Mouse (Mus musculus) right cerebral cortex, adult 2 months (tissue): ENCODE data around the gene Zzz3.
A peak's percentile ranks its signal among the peaks of the same experiment; 100 is the strongest.

Experiments used
- DNase-seq, 2 experiments: peaks; one replicate each; pipeline ENCODE4 v3.0.0; 2021 to 2022; ENCODE audit warnings: low spot score in 2 of 2

Zzz3 gene

DNA sequence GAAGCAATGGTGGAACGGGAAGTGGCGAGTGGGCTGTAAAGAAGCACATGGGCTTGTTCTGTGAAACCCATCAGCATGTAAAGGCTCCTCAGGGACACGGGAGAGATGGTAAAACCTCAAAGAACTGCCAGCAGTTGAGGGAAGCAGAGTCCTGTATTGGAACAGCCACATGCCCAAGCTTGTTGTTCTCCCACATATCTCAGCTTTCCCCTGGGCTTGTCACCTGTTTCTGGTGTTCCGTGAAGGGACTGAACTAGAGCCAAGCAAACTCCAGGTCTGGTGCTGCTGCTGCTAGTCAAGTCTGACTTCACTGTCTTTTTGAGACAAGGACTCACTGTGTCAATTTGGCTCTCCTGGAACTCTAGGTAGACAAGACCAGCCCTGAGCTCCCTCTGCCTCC is 72.0 kb downstream of the Zzz3 start:
- DNase-seq, result no peak

- DNase-seq, result no peak
Measured at GRCm38 (mm10) chr3:152468032-152468431, 72.8 kb downstream of the Zzz3 start.

GRCm38 (mm10) chr3:152468569-152469041 is 73.3 kb downstream of the Zzz3 start:
- no peak for DNase-seq

- DNase-seq, result no peak
Measured at GRCm38 (mm10) chr3:152469423-152470200, 74.3 kb downstream of the Zzz3 start.

DNA sequence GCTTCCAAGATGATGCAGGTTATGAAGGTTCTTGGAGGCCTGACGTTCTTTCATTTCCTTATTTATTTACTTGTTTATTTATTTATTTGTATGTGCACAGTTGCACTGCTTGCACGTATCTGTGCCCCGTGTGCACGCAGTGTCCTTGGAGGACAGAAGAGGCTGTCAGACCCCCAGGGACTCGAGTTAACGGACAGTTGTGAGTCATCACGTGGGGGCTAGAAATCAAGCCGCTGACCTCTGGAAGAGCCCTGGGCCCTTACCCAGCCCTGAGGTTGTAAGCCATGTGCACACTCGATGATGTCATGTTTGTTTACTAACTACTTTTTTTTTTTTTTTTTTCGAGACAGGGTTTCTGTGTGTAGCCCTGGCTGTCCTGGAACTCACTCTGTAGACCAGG is 75.1 kb downstream of the Zzz3 start:
- no peak for DNase-seq

DNA sequence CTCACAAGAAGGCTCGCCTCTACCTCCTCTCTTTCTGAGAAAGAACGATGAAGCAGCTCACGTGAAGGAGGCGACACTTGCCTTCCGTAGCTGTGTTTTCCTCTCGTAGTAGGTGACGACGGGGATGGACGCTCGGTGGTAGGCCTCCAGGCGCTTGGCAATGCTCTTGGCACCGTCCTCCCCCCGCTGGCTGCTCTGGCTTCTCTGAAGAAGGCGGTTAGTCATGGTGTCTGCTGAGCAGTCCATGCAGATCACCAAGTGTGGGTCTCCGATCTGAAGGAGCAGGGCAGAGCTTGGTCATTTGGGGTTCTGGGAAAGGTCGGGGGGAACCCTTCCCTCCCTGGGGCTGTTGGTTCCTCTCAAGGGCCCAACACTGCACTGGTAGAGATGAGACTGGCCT is 77.4 kb downstream of the Zzz3 start:
- DNase-seq, result no peak

DNA sequence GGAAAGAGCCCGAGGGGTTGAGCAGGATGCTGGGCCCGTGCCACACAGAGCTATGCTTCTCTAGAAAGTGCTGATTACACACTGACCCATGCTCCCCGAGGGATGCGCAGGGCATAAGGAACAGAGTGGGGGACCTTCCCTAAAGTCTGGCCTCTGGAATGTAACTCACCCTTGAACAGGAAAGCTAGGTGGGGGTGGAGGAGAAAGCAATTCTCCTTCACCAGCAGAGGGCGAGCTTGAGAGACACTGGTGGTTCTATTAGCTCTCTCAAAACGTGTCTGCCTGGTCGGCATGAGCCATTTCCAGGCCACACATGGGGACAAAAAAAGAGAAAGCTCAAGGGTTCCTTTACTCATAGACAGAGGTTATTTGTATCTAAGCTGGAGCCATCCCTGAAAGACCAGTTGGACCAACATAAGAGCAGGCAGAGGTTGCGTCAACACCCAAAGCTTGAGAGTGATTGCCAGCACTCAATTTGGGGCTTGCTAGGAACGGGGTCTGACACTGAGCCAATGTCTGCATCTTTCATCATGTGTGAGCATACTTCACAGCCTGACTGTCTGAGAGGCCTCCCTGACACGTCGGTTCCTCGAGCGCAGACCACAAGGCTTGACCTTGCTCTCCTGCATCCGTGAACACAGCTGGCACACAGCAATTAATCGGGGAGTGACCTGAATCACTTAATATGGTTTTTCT is 79.5 kb downstream of the Zzz3 start:
- DNase-seq, result peak; percentile 60

- no peak for DNase-seq
Measured at GRCm38 (mm10) chr3:152475278-152475669, 80.0 kb downstream of the Zzz3 start.

GRCm38 (mm10) chr3:152475894-152476293 is 80.6 kb downstream of the Zzz3 start:
- no peak for DNase-seq

DNA sequence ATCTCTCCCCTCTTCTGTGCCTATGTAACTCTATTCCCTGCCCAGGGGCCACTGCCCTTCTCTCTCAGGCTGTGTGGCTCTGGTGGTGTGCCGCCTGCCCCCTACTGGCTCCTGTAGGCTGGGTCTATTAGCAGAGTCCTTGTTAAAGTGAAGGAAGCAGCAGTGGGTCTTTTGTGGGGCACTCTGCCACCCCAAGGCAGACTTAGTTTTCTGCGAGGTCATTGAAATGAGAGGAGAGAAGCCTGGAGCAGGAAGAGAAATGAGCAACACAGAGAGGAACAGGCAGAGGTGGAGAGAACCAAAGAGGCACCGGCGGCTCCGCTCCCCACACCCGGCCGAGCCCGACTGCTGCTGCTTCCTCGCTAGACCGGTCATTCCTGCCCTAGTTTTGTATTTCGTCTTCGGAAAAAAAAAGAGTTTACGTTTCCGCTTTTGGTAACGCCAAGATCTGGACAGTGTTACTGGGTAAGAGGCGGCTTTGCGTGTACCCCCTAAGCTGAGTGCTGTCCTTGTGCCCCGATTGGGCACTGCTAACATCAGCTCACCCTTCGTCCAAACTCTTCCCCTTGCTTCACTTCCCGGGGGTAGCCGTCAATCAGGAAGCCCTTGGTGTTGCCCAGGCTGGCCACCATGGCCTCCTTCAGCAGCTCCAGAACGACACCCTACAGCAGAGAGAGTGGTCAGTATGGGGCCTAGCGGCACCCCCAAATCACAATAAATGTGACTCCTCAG is 82.7 kb downstream of the Zzz3 start:
- peak in 1 of 2 experiments; percentile 58 for DNase-seq

- DNase-seq, result no peak
Measured at GRCm38 (mm10) chr3:152478599-152479435, 83.5 kb downstream of the Zzz3 start.

DNA sequence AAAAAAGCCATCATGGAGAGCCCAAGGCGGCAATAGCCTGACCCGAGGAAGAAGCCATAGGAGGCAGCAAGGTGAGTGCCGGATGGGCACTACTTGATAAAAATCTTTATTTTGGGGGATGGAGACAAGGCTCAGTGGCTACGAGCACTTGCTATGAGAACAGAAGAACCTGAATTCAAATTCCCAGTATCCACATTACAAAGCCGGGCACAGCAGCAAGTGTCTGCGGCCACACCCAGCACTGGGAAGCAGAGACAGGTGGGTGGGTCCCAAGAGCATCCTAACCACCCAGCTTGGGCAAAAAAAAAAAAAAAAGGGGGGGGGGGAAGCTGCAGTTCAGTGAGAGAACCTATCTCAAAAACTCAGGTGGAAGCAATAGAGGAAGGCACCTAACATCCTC is 85.1 kb downstream of the Zzz3 start:
- no peak for DNase-seq

GRCm38 (mm10) chr3:152482182-152482581 is 86.9 kb downstream of the Zzz3 start:
- no peak for DNase-seq

- no peak for DNase-seq
Measured at GRCm38 (mm10) chr3:152483800-152484199, 88.5 kb downstream of the Zzz3 start.

- DNase-seq, result peak; percentile 44 to 50
Measured at GRCm38 (mm10) chr3:152484206-152484605, 88.9 kb downstream of the Zzz3 start.

DNA sequence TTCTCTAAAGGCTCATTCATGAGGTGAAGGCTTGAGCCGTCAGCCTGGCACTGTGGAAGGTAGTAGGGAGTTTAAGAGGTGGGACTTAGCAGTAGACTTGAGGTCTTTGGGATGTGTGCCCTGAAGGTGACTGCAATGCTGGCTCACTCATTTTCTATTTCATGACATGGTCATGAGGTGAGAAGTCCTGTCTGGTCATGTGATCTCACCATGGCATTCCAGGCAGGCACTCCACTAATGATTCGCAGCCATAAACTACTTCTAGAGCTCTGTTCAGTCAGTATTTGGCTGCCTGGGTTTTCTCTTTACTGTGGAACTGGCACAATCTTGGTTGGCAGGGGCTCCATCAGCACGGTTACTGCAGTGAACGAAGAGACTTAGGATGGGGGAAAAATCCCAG is 93.7 kb downstream of the Zzz3 start:
- DNase-seq, result no peak

- no peak for DNase-seq
Measured at GRCm38 (mm10) chr3:152490423-152490822, 95.2 kb downstream of the Zzz3 start.

DNA sequence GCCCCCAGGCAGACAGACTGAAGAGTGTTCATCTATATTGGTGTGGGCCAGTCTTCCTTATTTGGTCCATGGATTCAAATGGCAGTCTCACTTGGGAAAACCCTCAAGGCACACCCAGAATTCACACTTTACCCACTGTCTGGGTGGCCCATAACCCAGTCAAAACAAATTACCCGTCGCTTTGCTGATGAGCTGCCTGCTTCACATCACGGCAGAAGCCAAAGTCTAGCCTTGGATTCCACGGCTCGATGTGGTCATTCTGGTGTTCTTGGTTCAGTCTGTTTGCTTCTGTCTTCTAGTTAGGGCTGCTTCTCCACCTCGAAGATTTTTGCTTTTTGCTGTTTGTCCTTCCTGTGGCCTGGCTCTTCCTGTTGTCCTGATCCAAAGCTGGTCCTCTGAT is 97.0 kb downstream of the Zzz3 start:
- DNase-seq, result no peak

GRCm38 (mm10) chr3:152493813-152494212 is 98.5 kb downstream of the Zzz3 start:
- no peak for DNase-seq

GRCm38 (mm10) chr3:152494667-152495360 is 99.5 kb downstream of the Zzz3 start:
- DNase-seq, result no peak

GRCm38 (mm10) chr3:152495415-152495898 is 100.2 kb downstream of the Zzz3 start:
- peak in 1 of 2 experiments; percentile 32 for DNase-seq
